Mouse (Mus musculus) liver, embryonic 14.5 days (tissue): ENCODE results near the gene Eef1e1. TPM values are rescaled to one million over a fixed set of nuclear protein-coding genes. Genes with fewer than 3 reads are reported as not detected.

ENCODE experiments used
- ATAC-seq: fragments of 200-750 bp; cut with Nextera tagmentation; 2 replicates; pipeline ENCODE4 v1.8.0; 2017; ENCODE audit warnings: moderate number of reproducible peaks, mild to moderate bottlenecking, moderate library complexity; ENCODE audit not compliant: insufficient read depth
- DNase-seq, 3 experiments: peaks; one replicate each; pipeline ENCODE4 v3.0.0-alpha.2; 2012 to 2013; ENCODE audit warnings: low read depth in 3 of 3, low spot score in 3 of 3
- H3K27ac ChIP-seq: fragments of 300-500 bp; sonication (generic); 2 replicates; pipeline ENCODE4 v1.5.1; 2014; ENCODE audit warnings: moderate library complexity, mild to moderate bottlenecking, control low read depth, inconsistent platforms
- H3K27me3 ChIP-seq: fragments of 300-500 bp; sonication (generic); 2 replicates; pipeline ENCODE4 v1.6.1; 2014; ENCODE audit warnings: mild to moderate bottlenecking, low read length, moderate library complexity; ENCODE audit not compliant: control insufficient read depth, insufficient read depth
- H3K36me3 ChIP-seq: fragments of 300-500 bp; sonication (generic); replicated peaks from 2 replicates; pipeline ENCODE4 v1.6.1; 2014; ENCODE audit warnings: low read depth; ENCODE audit not compliant: control insufficient read depth, insufficient read depth
- H3K4me1 ChIP-seq, 2 experiments: fragments of 200-500 bp in 1 of 2; fragments of 300-500 bp in 1 of 2; sonication (generic) in 1 of 2; replicated peaks; 2 replicates each; pipeline ENCODE4 v1.6.1; 2012 to 2014; ENCODE audit warnings: antibody characterized with exemption in 1 of 2, inconsistent platforms in 1 of 2, low read length in 1 of 2; ENCODE audit not compliant: control insufficient read depth in 2 of 2, insufficient read depth in 2 of 2
- H3K4me2 ChIP-seq: fragments of 300-500 bp; sonication (generic); 2 replicates; pipeline ENCODE4 v1.6.1; 2014; ENCODE audit warnings: low read depth, mild to moderate bottlenecking, control low read depth, moderate library complexity
- H3K4me3 ChIP-seq, 2 experiments: fragments of 200-500 bp in 1 of 2; fragments of 300-500 bp in 1 of 2; sonication (generic) in 1 of 2; 2 replicates each; pipeline ENCODE4 v1.5.1; 2012 to 2014; ENCODE audit warnings: low read depth in 2 of 2, low read length in 2 of 2, mild to moderate bottlenecking in 2 of 2, control low read depth in 1 of 2, inconsistent platforms in 1 of 2, moderate library complexity in 1 of 2; ENCODE audit not compliant: insufficient read depth in 1 of 2
- H3K9ac ChIP-seq: fragments of 300-500 bp; sonication (generic); replicated peaks from 2 replicates; pipeline ENCODE4 v1.6.1; 2014; ENCODE audit warnings: mild to moderate bottlenecking, control low read depth, moderate library complexity
- H3K9me3 ChIP-seq: fragments of 300-500 bp; sonication (generic); 2 replicates; pipeline ENCODE4 v1.6.1; 2016; ENCODE audit warnings: low read length, mixed read lengths; ENCODE audit not compliant: control insufficient read depth
- CTCF ChIP-seq: IDR thresholded peaks from 2 replicates; pipeline ENCODE4 v1.5.1; 2016; ENCODE audit warnings: antibody characterized with exemption, low read depth, control low read depth
- EP300 ChIP-seq: IDR thresholded peaks from 2 replicates; pipeline ENCODE4 v1.6.1; 2016; ENCODE audit warnings: antibody characterized with exemption, low read depth
- WGBS: fragments of 180-500 bp; shearing (Covaris S2); extraction: QIAGEN DNeasy Blood & Tissue Kit; methylation state at CpG from one replicate; pipeline ENCODE4 v1.1.7; 2014; ENCODE audit not compliant: insufficient replicate concordance; 5-methylcytosine and 5-hydroxymethylcytosine counted together
- polyA plus RNA-seq, 2 experiments: library from polyadenylated mRNA; depleted of rRNA in 1 of 2; stranded (reverse) in 1 of 2; unstranded in 1 of 2; fragments of >200 nt; fragmentation: Nextera tagmentation in 1 of 2; extraction: Ambion mirVana in 1 of 2; gene quantifications; 2 replicates each; pipeline versions ENCODE4 v1.2.1 to v1.2.3; 2012 to 2014

Gene Eef1e1
- polyA plus RNA-seq, 2 experiments: 20.3 to 51.8 TPM

DNA sequence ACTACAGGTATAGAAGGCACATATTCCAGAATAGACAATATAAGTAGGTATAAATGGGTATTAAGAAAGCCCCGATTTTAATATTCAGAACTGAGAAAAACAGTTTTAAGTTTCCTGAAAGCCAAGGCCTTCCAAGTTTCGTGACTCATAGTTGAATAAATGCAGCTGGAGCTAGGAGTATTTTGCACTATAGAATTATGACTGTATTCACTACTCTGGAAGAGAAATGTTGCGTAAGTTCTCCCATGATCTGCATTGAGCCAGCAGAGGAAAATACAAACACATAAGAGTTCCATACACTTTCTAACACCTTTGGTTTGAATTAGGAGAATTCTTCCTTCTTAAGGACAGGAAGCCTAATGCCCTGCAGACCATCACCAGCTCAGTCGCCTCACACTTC, 8.6 kb downstream of the Eef1e1 start:
- no peaks in the 10 kb centered on the region for H3K27me3 ChIP-seq
- peaks cover 74% of the 10 kb centered on the region for H3K36me3 ChIP-seq
- H3K9me3 ChIP-seq: no peaks in the 10 kb centered on the region
- no peak overlapping the region for H3K4me3 ChIP-seq
- no peak for DNase-seq
- H3K4me2 ChIP-seq: no peak overlapping the region
- TF ChIP-seq EP300 (no peak), CTCF (no peak)
- H3K27ac ChIP-seq: no peak overlapping the region
- ATAC-seq: no peak
- no peaks in the 10 kb centered on the region for H3K4me1 ChIP-seq
- H3K9ac ChIP-seq: no peak overlapping the region
- WGBS: 84% methylated on average over 4 of the region's 4 CpGs

DNA sequence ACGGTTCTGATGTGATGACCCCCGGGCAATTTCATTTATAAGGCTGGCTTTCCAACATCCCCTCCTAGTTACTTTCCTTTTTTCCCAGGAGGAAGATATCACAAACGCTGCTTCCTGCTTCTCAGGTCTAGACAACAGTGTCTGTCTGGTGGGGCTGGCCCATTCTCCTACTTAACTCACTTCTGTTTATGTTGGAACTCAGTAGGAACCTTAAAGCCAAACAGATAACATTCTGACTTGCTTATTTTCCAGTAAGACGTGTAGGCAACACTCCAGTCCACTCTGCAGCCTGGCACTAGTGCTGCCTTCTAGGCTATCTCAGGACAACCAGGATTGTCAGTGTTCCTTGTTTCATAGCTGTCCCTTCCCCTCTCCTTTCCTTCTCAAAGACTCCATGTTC, 9.8 kb downstream of the Eef1e1 start:
- H3K4me2 ChIP-seq: no peak overlapping the region
- H3K27me3 ChIP-seq: no peaks in the 10 kb centered on the region
- TF ChIP-seq EP300: no peak
- no peak for TF ChIP-seq CTCF
- peaks cover 73% of the 10 kb centered on the region for H3K36me3 ChIP-seq
- no peak overlapping the region for H3K9ac ChIP-seq
- ATAC-seq: no peak
- H3K27ac ChIP-seq: no peak overlapping the region
- no peaks in the 10 kb centered on the region for H3K4me1 ChIP-seq
- DNase-seq: no peak
- no peaks in the 10 kb centered on the region for H3K9me3 ChIP-seq
- no peak overlapping the region for H3K4me3 ChIP-seq
- 80% methylated on average over 4 of the region's 4 CpGs for WGBS

DNA sequence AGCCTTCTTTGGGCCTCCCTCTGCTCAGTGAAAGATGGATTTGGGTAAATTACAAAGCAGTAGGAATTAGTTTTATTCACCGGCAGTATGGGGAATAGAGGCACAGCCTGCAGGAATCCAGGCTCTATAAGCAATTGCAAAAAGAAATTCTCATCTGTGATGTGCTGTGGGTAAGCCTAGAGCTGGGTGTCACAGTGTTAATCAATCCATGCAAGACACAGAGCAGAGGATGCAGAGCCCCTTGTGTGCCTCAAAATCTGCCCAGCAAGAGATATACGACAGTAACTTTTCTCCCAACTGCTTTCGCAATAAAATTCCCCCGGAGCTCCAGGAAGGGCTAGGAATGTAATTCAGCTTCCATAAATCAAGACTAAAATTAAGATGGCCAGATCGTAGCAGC, 17.4 kb downstream of the Eef1e1 start:
- no peak for DNase-seq
- 79% methylated on average over 5 of the region's 5 CpGs for WGBS
- Histone ChIP-seq H3K4me1 (no peaks in the 10 kb centered on the region), H3K9me3 (no peaks in the 10 kb centered on the region), H3K27me3 (no peaks in the 10 kb centered on the region), H3K27ac (no peak overlapping the region), H3K9ac (no peak overlapping the region), H3K4me3 (no peak overlapping the region), H3K4me2 (no peak overlapping the region), H3K36me3 (peaks cover 26% of the 10 kb centered on the region)
- TF ChIP-seq CTCF (no peak), EP300 (no peak)
- no peak for ATAC-seq

DNA sequence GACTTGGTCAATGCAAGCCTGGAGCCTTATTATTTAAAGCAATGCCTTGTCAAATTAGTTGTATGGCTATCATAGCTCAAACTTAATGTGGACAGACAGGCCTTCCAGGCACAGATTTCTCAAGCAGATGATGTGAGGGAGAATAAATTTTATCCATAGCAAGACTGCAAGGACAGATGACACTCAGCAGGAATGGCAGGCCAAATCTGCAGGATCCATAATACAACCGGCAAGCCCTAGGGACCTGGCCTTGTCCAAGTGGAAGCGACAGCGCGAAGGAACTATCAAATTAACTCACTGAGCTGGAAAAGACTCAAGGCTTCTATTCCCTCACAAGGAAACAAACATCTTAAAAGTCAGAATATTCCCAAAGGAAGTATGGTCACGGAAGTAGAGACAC, 17.9 kb downstream of the Eef1e1 start:
- Histone ChIP-seq H3K4me1 (no peaks in the 10 kb centered on the region), H3K4me3 (no peak overlapping the region), H3K9ac (no peak overlapping the region), H3K9me3 (no peaks in the 10 kb centered on the region), H3K27ac (no peak overlapping the region), H3K36me3 (peaks cover 23% of the 10 kb centered on the region), H3K27me3 (no peaks in the 10 kb centered on the region), H3K4me2 (no peak overlapping the region)
- no peak for TF ChIP-seq CTCF
- no peak for TF ChIP-seq EP300
- ATAC-seq (no peak), DNase-seq (no peak)
- 86% methylated on average over 5 of the region's 5 CpGs for WGBS

DNA sequence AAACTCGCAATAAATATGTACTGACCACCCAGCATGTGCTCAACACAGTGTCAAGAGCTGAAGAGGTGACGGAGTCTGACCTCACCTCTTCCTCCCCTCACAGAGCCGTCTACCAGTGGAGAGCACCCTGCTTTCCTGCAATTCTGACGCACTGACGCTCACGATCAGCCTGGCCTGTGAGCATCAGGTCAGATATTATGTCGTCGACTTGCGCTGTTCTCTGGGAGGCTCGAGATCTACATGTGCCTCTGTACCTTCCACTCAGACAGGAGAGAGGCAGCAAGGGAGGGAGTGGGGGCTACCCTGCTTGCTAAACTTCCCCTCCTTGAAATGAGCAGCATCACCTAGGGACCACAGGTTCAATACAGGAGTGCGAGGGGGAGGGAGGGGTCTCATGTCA, 20.2 kb downstream of the Eef1e1 start:
- Histone ChIP-seq H3K27ac (no peak overlapping the region), H3K9ac (no peak overlapping the region), H3K4me1 (peaks cover 8 to 9% of the 10 kb centered on the region in 2 experiments), H3K4me3 (no peak overlapping the region), H3K27me3 (no peaks in the 10 kb centered on the region), H3K9me3 (no peaks in the 10 kb centered on the region), H3K36me3 (peaks cover 6% of the 10 kb centered on the region), H3K4me2 (no peak overlapping the region)
- DNase-seq (no peak), ATAC-seq (no peak)
- no peak for TF ChIP-seq EP300
- TF ChIP-seq CTCF: no peak
- WGBS: 65% methylated on average over 11 of the region's 11 CpGs
